Mouse (Mus musculus) E14TG2a.4 (cell line): ENCODE data around the gene Il11ra1.
"Not testable (repeated sequence)": the region's sequence is repeated elsewhere in the genome, so short reads cannot be mapped to it uniquely, and the experiment has no call there.

ENCODE experiments used
- CTCF ChIP-seq: conservative IDR thresholded peaks from 2 replicates; pipeline ENCODE4 v1.5.1; 2014; ENCODE audit warnings: low read length
- NANOG ChIP-seq: IDR thresholded peaks from 2 replicates; pipeline ENCODE4 v1.6.1; 2014; ENCODE audit warnings: borderline replicate concordance, low read length, mixed read lengths
- POU5F1 ChIP-seq: IDR thresholded peaks from 2 replicates; pipeline ENCODE4 v1.6.1; 2014; ENCODE audit warnings: low read length, borderline replicate concordance

DNA sequence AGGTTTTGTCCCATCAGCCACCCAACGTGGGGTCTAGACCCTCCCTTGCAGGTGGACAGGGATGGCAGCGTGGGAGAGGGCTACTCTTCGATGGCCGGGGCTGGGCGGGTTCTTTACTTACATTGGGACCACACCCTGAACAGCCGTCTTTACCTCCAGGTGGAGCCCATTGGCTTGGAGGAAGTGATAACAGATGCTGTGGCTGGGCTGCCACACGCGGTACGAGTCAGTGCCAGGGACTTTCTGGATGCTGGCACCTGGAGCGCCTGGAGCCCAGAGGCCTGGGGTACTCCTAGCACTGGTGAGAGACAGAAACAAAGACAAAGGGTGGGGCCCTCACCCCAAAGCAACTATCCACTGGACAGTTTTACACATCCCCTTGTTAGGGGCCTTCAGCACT lies 67.5 kb downstream of the Il11ra1 start:
- TF ChIP-seq CTCF, POU5F1, NANOG: not testable (repeated sequence)
